Mouse (Mus musculus) heart, adult 2 months (tissue): ENCODE results near the gene Il1f8. TPM values are rescaled to one million over a fixed set of nuclear protein-coding genes. Genes with fewer than 3 reads are reported as not detected.
A peak's percentile ranks its signal among the peaks of the same experiment; 100 is the strongest.
"Not testable (repeated sequence)": the region's sequence is repeated elsewhere in the genome, so short reads cannot be mapped to it uniquely, and the experiment has no call there.

Experiments used
- DNase-seq, 2 experiments: peaks; one replicate each; pipeline ENCODE4 v3.0.0; 2021
- H3K27ac ChIP-seq: fragments of 200-600 bp; 2 replicates; pipeline ENCODE4 v1.8.1; 2022
- H3K27me3 ChIP-seq: fragments of 200-500 bp; 2 replicates; pipeline ENCODE4 v1.6.1; 2012; ENCODE audit warnings: mild to moderate bottlenecking, low read length, inconsistent platforms, mixed read lengths; ENCODE audit not compliant: control insufficient read depth, insufficient read depth
- H3K36me3 ChIP-seq: fragments of 200-500 bp; 2 replicates; pipeline ENCODE4 v1.6.1; 2012; ENCODE audit warnings: low read length, inconsistent platforms; ENCODE audit not compliant: control insufficient read depth, insufficient read depth
- H3K4me1 ChIP-seq: fragments of 200-500 bp; 2 replicates; pipeline ENCODE4 v1.6.1; 2011; ENCODE audit warnings: low read length; ENCODE audit not compliant: control insufficient read depth, insufficient read depth
- H3K4me3 ChIP-seq: fragments of 200-600 bp; 2 replicates; pipeline ENCODE4 v1.8.1; 2022
- H3K79me2 ChIP-seq: fragments of 200-500 bp; replicated peaks from 2 replicates; pipeline ENCODE4 v1.6.1; 2012; ENCODE audit warnings: mild to moderate bottlenecking, inconsistent platforms, low read length, moderate library complexity, mixed read lengths; ENCODE audit not compliant: control insufficient read depth, insufficient read depth
- H3K9ac ChIP-seq: fragments of 200-500 bp; 2 replicates; pipeline ENCODE4 v1.6.1; 2012; ENCODE audit warnings: low read depth, mild to moderate bottlenecking, control low read depth, inconsistent platforms, low read length, mixed read lengths
- CTCF ChIP-seq: fragments of 200-600 bp; IDR thresholded peaks from 2 replicates; pipeline ENCODE4 v1.8.1; 2022; ENCODE audit warnings: antibody characterized with exemption, mild to moderate bottlenecking, moderate library complexity
- EP300 ChIP-seq: fragments of 200-500 bp; IDR thresholded peaks from 2 replicates; pipeline ENCODE4 v1.6.1; 2011; ENCODE audit warnings: low read depth, low read length, control low read depth; ENCODE audit not compliant: insufficient read depth
- POLR2A ChIP-seq: fragments of 200-500 bp; IDR thresholded peaks from 2 replicates; pipeline ENCODE4 v1.6.1; 2011; ENCODE audit warnings: mild to moderate bottlenecking, low read depth, low read length, control low read depth; ENCODE audit not compliant: insufficient read depth
- WGBS: fragments of 180-500 bp; shearing (Covaris S2); methylation state at CpG from one replicate; pipeline ENCODE4 v1.1.7; 2018; 5-methylcytosine and 5-hydroxymethylcytosine counted together
- intact Hi-C: fragments of 180-260 bp; cut with DNase I; formaldehyde crosslinking; loops from one replicate; pipeline ENCODE4 v1.15.1; 2025
- long read RNA-seq: library from polyadenylated mRNA; stranded (forward); transcript quantifications from one replicate; pipeline ENCODE4 v2.0.0, GENCODE M21; 2021
- polyA plus RNA-seq: library from polyadenylated mRNA; depleted of rRNA; stranded (reverse); fragments of >200 nt; gene quantifications from 2 replicates; pipeline ENCODE4 v1.2.3, GENCODE M21; 2012; rRNA removed
- total RNA-seq, 2 experiments: library from RNA; stranded (reverse); gene quantifications; 2 replicates each; pipeline ENCODE4 v1.2.3; 2021

The Il1f8 gene
- total RNA-seq (not detected), polyA plus RNA-seq (not detected in 2 replicates)
- long read RNA-seq, result 0 reads

GRCm38 (mm10) chr2:24152861-24153260, at the start of gene Il1f8:
Gene Il1f8 (plus strand): TSS chr2:24153161.
- Histone ChIP-seq H3K9ac (no peak within 1 kb of the TSS), H3K36me3 (no peaks in the 10 kb centered on the region), H3K27ac (no peak within 1 kb of the TSS), H3K79me2 (no peaks in the 10 kb centered on the region), H3K4me1 (no peaks in the 10 kb centered on the region), H3K4me3 (no peak within 1 kb of the TSS), H3K27me3 (no peaks in the 10 kb centered on the region)
- intact Hi-C loops, result no loop called here
- 68% methylated on average over 2 of the region's 2 CpGs for WGBS
- DNase-seq, result no peak
- TF ChIP-seq CTCF, result no peak
- TF ChIP-seq EP300, result no peak
- TF ChIP-seq POLR2A, result no peak

- H3K27ac ChIP-seq, result no peak overlapping the region
- no peak for DNase-seq
- H3K36me3 ChIP-seq, result no peaks in the 10 kb centered on the region
- no peaks in the 10 kb centered on the region for H3K4me1 ChIP-seq
- no peak overlapping the region for H3K4me3 ChIP-seq
- 51% methylated on average over 4 of the region's 4 CpGs for WGBS
- no peaks in the 10 kb centered on the region for H3K27me3 ChIP-seq
- TF ChIP-seq CTCF (no peak), POLR2A (no peak), EP300 (no peak)
- no peaks in the 10 kb centered on the region for H3K79me2 ChIP-seq
- intact Hi-C loops, result no loop called here
- H3K9ac ChIP-seq, result no peak overlapping the region
Observed at GRCm38 (mm10) chr2:24103619-24104289, 49.2 kb upstream of the Il1f8 start.

DNA sequence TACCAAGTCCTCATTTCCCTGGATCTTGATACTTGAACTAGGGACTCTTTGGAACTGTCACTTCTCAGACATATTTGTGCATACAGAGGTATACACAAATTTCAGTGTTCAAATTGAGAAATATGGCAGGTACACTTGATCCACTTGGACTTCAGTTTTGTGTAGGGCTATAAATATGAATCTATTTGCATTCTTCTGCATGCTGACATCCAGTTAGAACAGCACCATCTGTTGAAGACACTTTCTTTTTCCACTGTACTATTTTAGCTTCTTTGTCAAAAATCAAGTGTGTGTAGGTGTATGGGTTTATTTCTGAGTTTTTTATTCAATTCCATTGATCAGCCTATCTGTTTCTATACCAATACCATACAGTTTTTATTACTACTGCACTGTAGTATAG, 43.9 kb upstream of the Il1f8 start:
- H3K4me3 ChIP-seq, result no peak overlapping the region
- TF ChIP-seq CTCF, result no peak
- TF ChIP-seq EP300, result no peak
- no peak for TF ChIP-seq POLR2A
- H3K36me3 ChIP-seq, result no peaks in the 10 kb centered on the region
- H3K9ac ChIP-seq, result no peak overlapping the region
- no peaks in the 10 kb centered on the region for H3K27me3 ChIP-seq
- DNase-seq, result no peak
- no peaks in the 10 kb centered on the region for H3K79me2 ChIP-seq
- H3K4me1 ChIP-seq, result no peaks in the 10 kb centered on the region
- intact Hi-C loops, result no loop called here
- H3K27ac ChIP-seq, result no peak overlapping the region

DNA sequence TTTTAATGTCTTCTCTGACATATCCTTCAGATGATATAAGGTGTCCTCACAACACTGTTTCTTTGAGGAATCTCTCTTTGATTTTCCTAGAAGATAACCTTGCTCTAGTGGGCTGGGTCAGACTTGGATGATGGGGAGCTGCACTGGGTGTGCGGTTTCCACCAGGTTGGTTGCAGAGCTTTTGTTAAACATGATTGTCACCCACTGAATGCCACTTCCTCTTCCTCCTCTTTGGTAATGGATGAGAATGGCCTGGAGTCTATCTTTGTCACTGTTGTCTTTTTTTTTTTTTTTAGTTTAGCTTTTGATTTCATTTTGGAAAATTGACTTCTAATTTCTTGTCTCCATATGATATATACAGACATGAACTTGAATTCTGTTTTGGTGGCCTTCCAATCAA, 18.6 kb upstream of the Il1f8 start:
- Histone ChIP-seq H3K4me1 (no peaks in the 10 kb centered on the region), H3K36me3 (no peaks in the 10 kb centered on the region), H3K9ac (no peak overlapping the region), H3K4me3 (no peak overlapping the region), H3K79me2 (no peaks in the 10 kb centered on the region), H3K27me3 (no peaks in the 10 kb centered on the region), H3K27ac (no peak overlapping the region)
- DNase-seq, result no peak
- 83% methylated on average over 1 of the region's 1 CpGs for WGBS
- no peak for TF ChIP-seq EP300
- no peak for TF ChIP-seq CTCF
- no peak for TF ChIP-seq POLR2A
- intact Hi-C loops, result no loop called here

DNA sequence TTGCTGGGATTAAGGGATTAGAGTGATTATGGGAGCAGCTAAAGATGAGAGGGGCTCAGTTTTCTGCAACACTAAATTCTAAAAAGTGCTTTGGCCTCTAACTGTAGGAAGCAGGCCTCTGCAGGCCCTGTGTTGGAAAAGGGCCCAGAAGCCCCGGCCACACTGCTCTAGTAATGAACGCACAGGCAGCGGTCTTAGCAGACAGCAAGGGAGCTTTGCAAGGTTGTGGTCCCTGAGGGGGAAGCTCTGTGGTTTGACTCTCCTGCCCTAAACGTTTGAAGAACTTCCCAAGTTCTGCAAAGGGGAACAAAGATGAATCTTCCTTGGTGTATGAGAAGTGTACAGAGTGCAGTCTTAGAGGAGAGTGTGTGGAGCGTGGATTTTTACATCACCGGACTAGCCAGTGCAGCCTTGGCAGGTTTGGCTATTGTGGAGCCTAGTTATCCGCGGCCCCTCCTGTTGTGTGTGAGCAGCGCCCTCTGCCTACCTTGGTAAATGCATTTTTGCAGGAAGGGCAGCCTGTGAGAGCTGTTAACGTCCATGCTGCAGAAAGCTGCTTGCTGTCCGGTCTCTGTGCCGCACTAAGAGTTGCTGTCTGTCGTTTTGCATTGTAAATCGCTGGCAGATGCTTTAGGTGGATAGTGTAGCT, 28.8 kb downstream of the Il1f8 start:
- H3K79me2 ChIP-seq, H3K4me3 ChIP-seq, intact Hi-C loops, H3K36me3 ChIP-seq, H3K4me1 ChIP-seq, H3K27me3 ChIP-seq, H3K27ac ChIP-seq, H3K9ac ChIP-seq: not testable (repeated sequence)
- 19% methylated on average over 14 of the region's 14 CpGs for WGBS
- TF ChIP-seq CTCF, result peak; percentile 38
- DNase-seq, result peak in 1 of 2 experiments; percentile 17

GRCm38 (mm10) chr2:24182423-24183147, 29.6 kb downstream of the Il1f8 start:
- H3K4me3 ChIP-seq, intact Hi-C loops: not testable (repeated sequence)

GRCm38 (mm10) chr2:24184092-24184491, 31.1 kb downstream of the Il1f8 start:
- H3K27me3 ChIP-seq, H3K79me2 ChIP-seq, H3K4me3 ChIP-seq, H3K4me1 ChIP-seq, intact Hi-C loops, H3K9ac ChIP-seq, DNase-seq, H3K27ac ChIP-seq, H3K36me3 ChIP-seq: not testable (repeated sequence)

More at GRCm38 (mm10) chr2:24182423-24183147, 29.6 kb downstream of the Il1f8 start:
- not testable (repeated sequence) for H3K27ac ChIP-seq, H3K36me3 ChIP-seq, H3K4me1 ChIP-seq, H3K9ac ChIP-seq, H3K79me2 ChIP-seq, H3K27me3 ChIP-seq, DNase-seq
- 53% methylated on average over 13 of the region's 13 CpGs for WGBS
